Mouse (Mus musculus): Measurements from ENCODE around the gene Tut7. TPM values are rescaled to one million over a fixed set of nuclear protein-coding genes. Genes with fewer than 3 reads are reported as not detected.

The Tut7 gene
- polyA plus RNA-seq, 1 experiment from 2014 or later: 53.1 TPM

- no peaks in the 10 kb centered on the region for H3K27me3 ChIP-seq
- 76% methylated on average over 3 of the region's 3 CpGs for WGBS
- H3K27ac ChIP-seq: no peak overlapping the region
- peaks cover 13% of the 10 kb centered on the region for H3K4me1 ChIP-seq (replicated peaks)
- H3K4me3 ChIP-seq: no peak overlapping the region
- H3K4me2 ChIP-seq: no peak overlapping the region
- peaks cover 79% of the 10 kb centered on the region for H3K36me3 ChIP-seq
- no peak overlapping the region for H3K9ac ChIP-seq
- H3K9me3 ChIP-seq: no peaks in the 10 kb centered on the region
- ATAC-seq (ENCODE audit: low FRiP score): no peak
Measured at GRCm38 (mm10) chr13:59775168-59775567, 47.8 kb downstream of the Tut7 start.

- peaks cover 41% of the 10 kb centered on the region for H3K4me1 ChIP-seq (replicated peaks)
- H3K9ac ChIP-seq: peak overlapping the region; percentile 81
- no peak overlapping the region for H3K4me3 ChIP-seq
- no peak for ATAC-seq (ENCODE audit: low FRiP score)
- peak overlapping the region; percentile 96 for H3K27ac ChIP-seq
- H3K36me3 ChIP-seq: peaks cover 42% of the 10 kb centered on the region
- no peaks in the 10 kb centered on the region for H3K27me3 ChIP-seq
- H3K4me2 ChIP-seq: no peak overlapping the region
- H3K9me3 ChIP-seq: no peaks in the 10 kb centered on the region
- 72% methylated on average over 9 of the region's 9 CpGs for WGBS
Measured at GRCm38 (mm10) chr13:59771257-59771656, 51.7 kb downstream of the Tut7 start.

- H3K4me2 ChIP-seq: peak overlapping the region; percentile 80
- peaks cover 45% of the 10 kb centered on the region for H3K4me1 ChIP-seq (replicated peaks)
- peak overlapping the region; percentile 96 for H3K27ac ChIP-seq
- 71% methylated on average over 9 of the region's 9 CpGs for WGBS
- ATAC-seq (ENCODE audit: low FRiP score): no peak
- no peaks in the 10 kb centered on the region for H3K9me3 ChIP-seq
- H3K36me3 ChIP-seq: peaks cover 38% of the 10 kb centered on the region
- H3K9ac ChIP-seq: peak overlapping the region; percentile 81
- H3K4me3 ChIP-seq: peak overlapping the region; percentile 85
- no peaks in the 10 kb centered on the region for H3K27me3 ChIP-seq
Measured at GRCm38 (mm10) chr13:59770847-59771246, 52.1 kb downstream of the Tut7 start.

- Histone ChIP-seq H3K4me3 (peak overlapping the region; percentile 85), H3K4me2 (peak overlapping the region; percentile 80), H3K36me3 (peaks cover 32% of the 10 kb centered on the region), H3K27ac (peak overlapping the region; percentile 96), H3K9me3 (no peaks in the 10 kb centered on the region), H3K9ac (peak overlapping the region; percentile 81), H3K4me1 (replicated peaks) (peaks cover 49% of the 10 kb centered on the region), H3K27me3 (no peaks in the 10 kb centered on the region)
- under 1% methylated on average over 28 of the region's 28 CpGs for WGBS
- ATAC-seq (ENCODE audit: low FRiP score): peak; percentile 92
Measured at GRCm38 (mm10) chr13:59770164-59770562, 52.8 kb downstream of the Tut7 start.

- peak within 1 kb of the TSS; percentile 80 for H3K4me2 ChIP-seq
- H3K27me3 ChIP-seq: no peaks in the 10 kb centered on the region
- under 1% methylated on average over 84 of the region's 91 CpGs for WGBS
- H3K4me3 ChIP-seq: peak within 1 kb of the TSS; percentile 85
- ATAC-seq (ENCODE audit: low FRiP score): peak; percentile 98
- H3K27ac ChIP-seq: peak within 1 kb of the TSS; percentile 96
- H3K9me3 ChIP-seq: no peaks in the 10 kb centered on the region
- H3K36me3 ChIP-seq: peaks cover 26% of the 10 kb centered on the region
- H3K4me1 ChIP-seq (replicated peaks): peaks cover 49% of the 10 kb centered on the region
- H3K9ac ChIP-seq: peak within 1 kb of the TSS; percentile 90
Measured at GRCm38 (mm10) chr13:59769296-59770163, 53.4 kb downstream of the Tut7 start, which contains the start of gene Isca1. Gene Isca1, minus strand, starts transcription at chr13:59769810.

- Histone ChIP-seq H3K9me3 (no peaks in the 10 kb centered on the region), H3K36me3 (peaks cover 20% of the 10 kb centered on the region), H3K27ac (0 out of 2 replicates have a peak overlapping the region, but pooled peaks have one; percentile 96), H3K9ac (peak overlapping the region; percentile 90), H3K4me3 (peak overlapping the region; percentile 85), H3K4me1 (replicated peaks) (peaks cover 49% of the 10 kb centered on the region), H3K27me3 (no peaks in the 10 kb centered on the region), H3K4me2 (peak overlapping the region; percentile 80)
- no peak for ATAC-seq (ENCODE audit: low FRiP score)
- 38% methylated on average over 13 of the region's 13 CpGs for WGBS
Measured at GRCm38 (mm10) chr13:59768531-59768930, 54.4 kb downstream of the Tut7 start.

- no peak for ATAC-seq (ENCODE audit: low FRiP score)
- H3K9ac ChIP-seq: peak overlapping the region; percentile 51
- peaks cover 49% of the 10 kb centered on the region for H3K4me1 ChIP-seq (replicated peaks)
- H3K9me3 ChIP-seq: no peaks in the 10 kb centered on the region
- H3K27me3 ChIP-seq: no peaks in the 10 kb centered on the region
- 78% methylated on average over 11 of the region's 11 CpGs for WGBS
- H3K27ac ChIP-seq: peak overlapping the region; percentile 30
- H3K4me2 ChIP-seq: peak overlapping the region; percentile 80
- H3K36me3 ChIP-seq: peaks cover 18% of the 10 kb centered on the region
- no peak overlapping the region for H3K4me3 ChIP-seq
Measured at GRCm38 (mm10) chr13:59766786-59767515, 56.0 kb downstream of the Tut7 start.

GRCm38 (mm10) chr13:59762791-59763190 is 60.2 kb downstream of the Tut7 start:
- Histone ChIP-seq H3K9me3 (no peaks in the 10 kb centered on the region), H3K27ac (no peak overlapping the region), H3K4me2 (no peak overlapping the region), H3K4me3 (no peak overlapping the region), H3K27me3 (no peaks in the 10 kb centered on the region), H3K4me1 (replicated peaks) (peaks cover 24% of the 10 kb centered on the region), H3K9ac (no peak overlapping the region), H3K36me3 (peaks cover 47% of the 10 kb centered on the region)
- 96% methylated on average over 7 of the region's 7 CpGs for WGBS
- ATAC-seq (ENCODE audit: low FRiP score): no peak

GRCm38 (mm10) chr13:59756906-59757305 is 66.0 kb downstream of the Tut7 start:
- WGBS: 98% methylated on average over 7 of the region's 7 CpGs
- H3K4me2 ChIP-seq: no peak overlapping the region
- H3K27me3 ChIP-seq: no peaks in the 10 kb centered on the region
- H3K9me3 ChIP-seq: no peaks in the 10 kb centered on the region
- H3K4me1 ChIP-seq (replicated peaks): no peaks in the 10 kb centered on the region
- H3K4me3 ChIP-seq: no peak overlapping the region
- no peak overlapping the region for H3K9ac ChIP-seq
- no peak overlapping the region for H3K27ac ChIP-seq
- ATAC-seq (ENCODE audit: low FRiP score): no peak
- H3K36me3 ChIP-seq: peaks cover 59% of the 10 kb centered on the region

- H3K9me3 ChIP-seq: no peaks in the 10 kb centered on the region
- no peak for ATAC-seq (ENCODE audit: low FRiP score)
- H3K4me2 ChIP-seq: no peak overlapping the region
- H3K36me3 ChIP-seq: peaks cover 11% of the 10 kb centered on the region
- WGBS: 86% methylated on average over 12 of the region's 12 CpGs
- no peak overlapping the region for H3K9ac ChIP-seq
- H3K27me3 ChIP-seq: no peaks in the 10 kb centered on the region
- no peak overlapping the region for H3K27ac ChIP-seq
- no peaks in the 10 kb centered on the region for H3K4me1 ChIP-seq (replicated peaks)
- no peak overlapping the region for H3K4me3 ChIP-seq
Measured at GRCm38 (mm10) chr13:59750310-59750709, 72.6 kb downstream of the Tut7 start.

- no peak within 1 kb of the TSS for H3K4me2 ChIP-seq
- WGBS: 83% methylated on average over 9 of the region's 9 CpGs
- no peak within 1 kb of the TSS for H3K9ac ChIP-seq
- no peak within 1 kb of the TSS for H3K4me3 ChIP-seq
- no peaks in the 10 kb centered on the region for H3K36me3 ChIP-seq
- H3K27ac ChIP-seq: no peak within 1 kb of the TSS
- no peaks in the 10 kb centered on the region for H3K27me3 ChIP-seq
- no peaks in the 10 kb centered on the region for H3K4me1 ChIP-seq (replicated peaks)
- H3K9me3 ChIP-seq: no peaks in the 10 kb centered on the region
- ATAC-seq (ENCODE audit: low FRiP score): no peak
Measured at GRCm38 (mm10) chr13:59746711-59747110, 76.2 kb downstream of the Tut7 start, which contains the start of gene 1700014D04Rik. Gene 1700014D04Rik, minus strand, starts transcription at chr13:59746752.

GRCm38 (mm10) chr13:59746164-59746563 is 76.8 kb downstream of the Tut7 start:
- H3K4me1 ChIP-seq (replicated peaks): no peaks in the 10 kb centered on the region
- H3K36me3 ChIP-seq: no peaks in the 10 kb centered on the region
- no peak overlapping the region for H3K9ac ChIP-seq
- no peaks in the 10 kb centered on the region for H3K9me3 ChIP-seq
- H3K27ac ChIP-seq: no peak overlapping the region
- no peak overlapping the region for H3K4me2 ChIP-seq
- ATAC-seq (ENCODE audit: low FRiP score): no peak
- WGBS: 81% methylated on average over 6 of the region's 6 CpGs
- no peaks in the 10 kb centered on the region for H3K27me3 ChIP-seq
- H3K4me3 ChIP-seq: no peak overlapping the region
